Mouse (Mus musculus) left cerebral cortex, postnatal 25 days (tissue): Measurements from ENCODE around the gene Gripap1. TPM values are rescaled to one million over a fixed set of nuclear protein-coding genes. Genes with fewer than 3 reads are reported as not detected.
A peak's percentile ranks its signal among the peaks of the same experiment; 100 is the strongest.
"Not testable (repeated sequence)": the region's sequence is repeated elsewhere in the genome, so short reads cannot be mapped to it uniquely, and the experiment has no call there.

Experiments used
- DNase-seq, 2 experiments: peaks; one replicate each; pipeline ENCODE4 v3.0.0; 2022; ENCODE audit warnings: low spot score in 2 of 2, mixed read lengths in 1 of 2
- intact Hi-C: fragments of 180-260 bp; cut with DNase I; formaldehyde crosslinking; loops from one replicate; pipeline ENCODE4 v1.15.1; 2025
- total RNA-seq, 2 experiments: library from RNA; stranded (reverse); gene quantifications; 2 replicates each; pipeline ENCODE4 v1.2.3; 2021

Gripap1 gene
- total RNA-seq, 2 experiments from 2014 or later: 99.6 to 105 TPM

DNA sequence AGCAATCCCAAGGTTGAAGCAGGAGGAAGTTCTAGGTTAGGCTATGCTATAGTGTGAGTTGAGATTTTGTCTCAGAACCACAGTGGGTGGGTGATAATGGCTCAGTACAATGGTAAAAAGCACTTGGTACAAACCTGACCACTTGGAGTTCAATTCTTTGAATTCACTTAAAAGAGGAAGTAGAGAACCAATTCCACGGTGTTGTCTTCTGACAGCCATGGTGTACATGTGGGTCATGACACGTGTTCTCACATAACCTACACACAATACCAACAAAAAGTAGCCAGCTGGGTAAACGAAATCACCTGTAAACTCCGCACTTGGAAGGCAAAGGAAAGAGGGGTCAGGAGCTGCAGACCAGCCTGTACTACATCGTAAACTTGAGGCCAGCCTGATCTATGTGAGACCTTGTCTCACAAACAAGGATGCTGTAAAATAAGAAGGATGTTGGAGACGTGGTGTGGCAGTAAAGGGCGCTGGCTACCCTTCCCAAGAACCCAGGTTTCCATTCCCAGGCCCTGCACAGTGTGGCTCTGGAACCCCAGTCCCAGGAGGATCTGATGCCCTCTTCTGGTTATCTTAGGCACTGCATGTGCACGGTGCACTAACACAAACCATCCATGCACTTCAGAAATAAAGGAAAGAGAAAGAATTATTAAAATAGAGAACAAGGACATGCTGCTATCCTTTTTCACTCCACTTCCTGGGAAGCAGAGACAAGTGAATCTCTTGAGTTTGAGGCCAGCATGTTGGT, 13.1 kb upstream of the Gripap1 start:
- intact Hi-C loops: no loop called here
- DNase-seq: peak; percentile 22 to 54

GRCm38 (mm10) chrX:7778450-7779244, 10.9 kb upstream of the Gripap1 start:
- intact Hi-C loops: no loop called here
- no peak for DNase-seq

- intact Hi-C loops: no loop called here
- no peak for DNase-seq
Observed at GRCm38 (mm10) chrX:7779294-7779693, 10.3 kb upstream of the Gripap1 start.

DNA sequence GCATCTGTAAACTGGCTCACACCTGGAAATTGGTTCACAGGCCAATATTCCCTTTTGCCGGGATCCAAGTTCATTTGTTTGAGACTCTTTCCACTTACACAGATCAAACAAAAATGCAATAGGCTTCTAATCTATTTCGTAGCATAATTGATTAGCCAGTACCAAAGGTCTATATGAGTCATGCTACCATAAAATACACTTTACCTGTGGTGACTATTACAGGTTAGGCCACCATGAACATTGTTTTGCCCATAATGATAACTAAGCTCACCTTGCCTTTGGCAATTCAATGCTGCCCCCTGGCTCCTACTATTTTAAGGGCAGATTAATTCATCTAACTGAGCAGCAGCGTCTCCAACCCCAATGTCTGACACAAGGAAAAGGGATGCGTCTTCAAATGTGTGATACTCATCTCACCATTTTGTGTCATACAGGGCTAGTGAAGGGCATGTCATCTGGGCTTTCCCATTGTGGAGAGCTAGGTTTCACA, 6.9 kb upstream of the Gripap1 start:
- intact Hi-C loops: no loop called here
- DNase-seq: no peak

DNA sequence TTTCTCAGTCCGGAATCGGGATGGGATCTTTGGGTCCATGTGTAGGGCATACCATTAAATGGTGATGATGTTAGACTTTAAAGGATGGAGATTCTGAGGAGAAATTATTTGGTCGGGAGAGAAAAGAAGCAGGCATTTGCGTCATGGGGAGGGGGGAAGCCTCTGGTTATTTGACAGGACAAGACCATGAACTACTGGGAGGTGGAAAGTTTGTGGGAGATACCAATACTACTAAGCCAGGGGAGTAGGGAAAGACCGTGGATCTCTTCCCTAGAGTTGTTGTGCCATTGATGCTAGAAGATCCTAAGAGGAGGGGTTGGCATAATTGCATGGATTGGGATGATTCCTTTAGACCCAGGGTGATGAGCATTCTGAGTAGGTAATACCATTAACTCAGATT, 744 bp downstream of the Gripap1 start:
- DNase-seq: peak in 1 of 2 experiments; percentile 15
- intact Hi-C loops: loop anchor here (2.0 kb wide), 1 partner anchor 26 kb away; no protein-coding TSS in a partner anchor

DNA sequence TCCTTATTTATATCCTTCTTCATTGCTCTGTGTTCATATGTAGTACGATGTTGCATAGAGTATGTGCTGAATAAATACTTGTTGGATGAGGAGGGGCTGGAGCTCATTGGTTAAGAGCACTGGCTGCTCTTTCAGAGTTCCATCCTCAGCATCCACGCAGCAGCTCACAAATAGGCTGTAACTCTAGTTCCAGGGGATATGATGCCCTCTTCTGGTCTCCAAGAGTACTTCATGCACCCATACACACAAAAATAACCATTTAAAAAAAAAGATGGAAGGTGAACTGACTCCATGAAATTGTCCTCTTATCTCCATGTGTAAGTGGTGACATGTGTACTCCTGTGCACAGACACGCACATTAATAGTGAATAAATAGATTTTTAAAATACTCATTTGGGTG, 3.8 kb downstream of the Gripap1 start:
- intact Hi-C loops: no loop called here

DNA sequence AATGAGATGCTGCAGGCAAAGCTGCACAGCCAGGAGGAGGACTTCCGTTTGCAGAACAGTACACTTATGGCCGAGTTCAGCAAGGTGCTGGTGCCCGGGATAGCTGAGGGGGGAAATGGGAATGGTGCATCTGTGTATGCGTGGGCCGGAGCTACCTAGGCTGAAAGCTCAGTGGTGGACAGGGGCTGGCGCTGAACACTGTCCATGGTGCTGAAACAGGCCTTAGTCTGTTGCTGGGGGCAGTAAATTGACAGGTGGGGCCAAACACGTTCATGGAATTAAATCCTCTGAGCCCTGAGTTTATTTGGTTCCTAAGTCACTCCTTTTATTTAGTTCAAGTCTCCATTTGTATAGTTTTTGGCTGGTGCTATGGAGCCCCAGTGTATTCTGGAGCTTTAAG, 5.5 kb downstream of the Gripap1 start:
- DNase-seq: no peak
- intact Hi-C loops: no loop called here

More for the DNA sequence above, 3.8 kb downstream of the Gripap1 start:
- DNase-seq: peak in 1 of 2 experiments; percentile 10

DNA sequence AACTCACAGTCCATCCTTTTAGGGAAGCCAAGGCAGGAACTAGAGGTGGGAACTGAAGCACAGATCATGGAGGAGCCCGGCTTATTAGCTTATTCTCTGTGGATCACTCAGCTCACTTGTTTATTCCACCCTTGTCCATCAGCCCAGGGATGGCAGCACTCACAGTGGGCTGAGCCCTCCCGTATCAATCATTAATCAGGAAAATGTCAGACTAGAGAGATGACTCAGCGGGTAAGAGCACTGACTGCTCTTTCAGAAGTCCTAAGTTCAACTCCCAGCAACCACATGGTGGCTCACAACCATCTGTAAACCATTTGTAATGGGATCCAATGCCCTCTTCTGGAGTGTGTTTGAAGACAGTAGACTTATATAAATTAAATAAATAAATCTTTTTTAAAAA, 7.8 kb downstream of the Gripap1 start:
- intact Hi-C loops: no loop called here
- DNase-seq: no peak

GRCm38 (mm10) chrX:7802157-7802556, 12.6 kb downstream of the Gripap1 start:
- DNase-seq, intact Hi-C loops: not testable (repeated sequence)

GRCm38 (mm10) chrX:7815016-7815415, 25.5 kb downstream of the Gripap1 start:
- intact Hi-C loops: not testable (repeated sequence)
- peak in 1 of 2 experiments; percentile 13 for DNase-seq

DNA sequence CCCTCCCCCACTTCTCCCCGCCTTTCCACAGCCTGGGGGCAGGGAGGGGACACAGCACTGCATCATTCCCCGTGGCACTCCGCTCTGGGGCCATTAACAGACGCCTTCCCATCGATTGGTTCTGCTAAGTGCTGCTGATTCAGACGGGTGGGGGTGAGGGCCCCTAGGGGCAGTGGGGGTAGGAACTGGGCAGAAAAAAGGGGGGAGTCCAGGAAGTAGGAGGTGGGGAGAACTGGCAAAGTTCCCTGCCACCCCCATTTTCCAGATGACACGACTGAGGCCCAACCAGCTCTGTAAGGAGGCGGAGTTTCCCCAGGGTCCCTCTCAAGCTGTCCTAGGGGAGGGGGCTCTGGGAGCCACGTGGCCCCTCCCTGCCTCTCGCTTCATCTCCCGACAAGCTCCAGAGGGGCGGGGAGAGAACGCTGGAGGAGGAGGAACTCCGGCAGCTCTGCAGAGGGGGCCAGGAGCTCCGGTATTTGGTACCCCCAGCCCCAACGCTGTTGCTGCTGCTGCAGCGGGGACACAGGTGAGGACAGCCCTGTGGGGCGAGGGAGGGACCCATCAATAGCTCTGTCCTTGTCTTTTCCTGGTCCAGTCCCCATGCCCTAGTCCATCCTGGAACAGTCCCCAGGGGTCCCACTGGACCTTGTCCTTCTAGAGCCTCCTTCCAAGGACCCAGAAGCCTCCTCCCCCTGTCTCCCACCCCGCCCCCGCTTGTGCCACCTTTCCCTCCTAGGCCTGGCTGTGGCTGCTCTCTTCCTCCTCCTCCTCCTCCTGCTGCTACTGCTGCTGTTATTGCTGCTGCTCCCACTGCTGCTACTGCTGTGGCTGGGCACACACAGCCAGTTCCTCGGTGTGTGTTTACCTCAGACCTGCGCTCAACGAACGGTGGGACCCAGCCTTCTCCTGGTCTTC, 32.6 kb downstream of the Gripap1 start, which contains the start of gene Kcnd1:
Gene Kcnd1, plus strand, starts transcription at position 425 of the 915 bp plus-strand sequence.
- peak; percentile 34 to 41 for DNase-seq
- intact Hi-C loops: no loop called here

DNA sequence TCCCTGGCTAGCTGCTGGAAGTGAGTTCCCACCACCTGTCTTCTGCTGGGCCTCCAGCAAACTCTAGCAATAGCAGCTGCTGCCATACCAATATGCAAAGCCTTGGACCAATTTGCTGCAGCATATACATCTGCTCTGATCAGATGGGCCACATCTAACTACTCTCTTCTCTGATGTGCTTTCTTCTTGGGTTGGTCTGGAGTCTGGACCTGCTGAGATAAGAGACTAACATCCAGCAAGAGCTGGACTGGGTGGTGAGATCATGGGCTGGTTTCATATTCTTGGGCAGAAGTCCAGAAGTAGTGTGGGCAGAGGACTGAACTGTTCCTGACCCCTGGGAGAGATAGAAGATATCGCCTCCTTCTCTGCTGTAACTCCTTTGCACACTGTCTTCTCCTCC, 47.6 kb downstream of the Gripap1 start:
- no peak for DNase-seq

DNA sequence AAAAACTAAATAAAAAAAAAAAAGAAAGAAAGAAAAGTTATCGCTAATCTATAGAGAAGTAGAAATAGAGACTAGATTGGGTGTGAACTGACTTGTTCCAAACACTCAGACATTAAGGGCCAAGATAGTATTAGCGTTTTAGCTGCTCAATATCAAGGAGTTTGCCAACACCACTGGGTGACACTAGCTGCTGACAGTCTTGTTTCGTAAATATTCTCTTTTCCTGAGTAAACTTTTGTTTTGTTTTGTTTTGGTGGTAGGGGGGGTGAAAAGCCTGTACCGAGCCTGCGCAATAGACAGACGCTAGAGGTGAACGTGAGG, 51.2 kb downstream of the Gripap1 start:
- intact Hi-C loops: loop anchor here (5.0 kb wide), 1 partner anchor 36 kb away; the partner anchor contains the start of gene Pim2
- no peak for DNase-seq

More for the DNA sequence above, 47.6 kb downstream of the Gripap1 start:
- intact Hi-C loops: no loop called here

DNA sequence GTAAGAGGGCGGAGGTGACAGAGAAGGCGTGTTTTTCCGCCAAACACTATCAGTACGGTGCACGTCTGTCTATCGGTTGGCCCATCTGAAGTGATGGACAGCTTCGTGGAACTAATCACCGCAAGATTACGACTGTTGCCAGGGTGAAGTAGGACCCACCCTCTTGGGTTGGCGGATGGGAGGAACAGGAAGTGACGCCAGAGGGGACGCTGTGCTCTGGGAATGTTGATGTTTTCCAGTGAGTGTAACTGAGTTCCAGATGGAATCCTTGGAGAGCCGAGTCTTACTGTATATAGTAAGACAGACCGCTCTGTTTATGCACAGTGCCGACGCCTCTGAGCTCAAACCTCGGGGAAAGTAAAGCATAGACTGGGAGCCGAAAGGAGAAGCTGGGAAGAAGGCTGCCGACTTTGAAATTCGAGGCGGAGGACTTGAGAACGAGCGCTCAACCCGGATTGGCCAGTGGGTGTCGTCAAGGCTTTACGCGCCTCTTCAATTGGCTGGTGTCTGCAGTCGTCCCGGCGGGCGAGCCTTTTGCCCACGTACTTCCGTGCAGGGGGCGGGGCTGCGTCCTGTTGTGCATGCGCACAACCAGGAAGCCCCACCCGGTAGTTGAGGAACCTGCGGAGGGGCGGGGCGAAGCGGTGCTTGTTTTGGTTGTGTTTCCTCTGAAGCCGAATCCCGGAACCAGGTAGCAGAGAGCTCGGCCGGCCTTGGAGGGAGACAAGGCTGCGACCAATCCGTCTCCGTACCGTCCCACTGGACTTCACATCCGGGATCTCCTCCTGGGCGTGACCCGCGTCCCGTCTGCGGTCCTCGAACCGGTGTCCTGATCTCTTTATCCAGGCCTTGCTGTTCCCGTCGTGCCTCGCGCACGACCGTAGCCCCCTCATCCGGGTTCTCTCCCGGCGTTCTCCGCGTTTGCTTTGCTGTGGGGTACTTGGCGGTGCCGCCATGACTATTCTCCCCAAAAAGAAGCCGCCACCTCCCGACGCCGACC, 51.9 kb downstream of the Gripap1 start, which contains the start of gene Otud5:
Gene Otud5, plus strand, starts transcription at position 202 of the 1,000 bp plus-strand sequence.
- intact Hi-C loops: loop anchor here (5.0 kb wide), 1 partner anchor 36 kb away; the partner anchor contains the start of gene Pim2

DNA sequence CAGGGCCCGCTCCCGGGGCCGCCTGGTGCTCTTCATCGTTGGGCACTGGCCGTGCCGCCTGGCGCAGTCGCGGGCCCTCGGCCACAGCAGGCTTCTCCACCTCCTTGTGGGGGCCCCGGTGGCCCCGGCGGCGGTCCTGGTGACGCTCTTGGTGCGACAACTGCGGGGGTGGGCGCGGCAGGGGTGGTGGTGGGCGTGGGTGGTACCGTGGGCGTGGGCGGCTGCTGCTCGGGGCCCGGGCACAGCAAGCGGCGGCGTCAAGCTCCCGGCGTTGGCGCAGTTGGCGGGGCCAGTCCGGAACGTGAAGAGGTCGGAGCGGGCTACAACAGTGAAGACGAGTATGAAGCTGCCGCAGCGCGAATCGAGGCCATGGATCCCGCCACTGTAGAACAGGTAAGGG, 52.8 kb downstream of the Gripap1 start:
- intact Hi-C loops: loop anchor here (5.0 kb wide), 1 partner anchor 35 kb away; the partner anchor contains the start of gene Pim2
- DNase-seq: peak in 1 of 2 experiments; percentile 12

More for the DNA sequence above, 51.9 kb downstream of the Gripap1 start, which contains the start of gene Otud5:
- peak; percentile 92 to 97 for DNase-seq

- intact Hi-C loops: no loop called here
- DNase-seq: peak in 1 of 2 experiments; percentile 14
Observed at GRCm38 (mm10) chrX:7847845-7848244, 58.3 kb downstream of the Gripap1 start.

- peak; percentile 20 to 42 for DNase-seq
- intact Hi-C loops: no loop called here
Observed at GRCm38 (mm10) chrX:7854578-7854977, 65.0 kb downstream of the Gripap1 start.

DNA sequence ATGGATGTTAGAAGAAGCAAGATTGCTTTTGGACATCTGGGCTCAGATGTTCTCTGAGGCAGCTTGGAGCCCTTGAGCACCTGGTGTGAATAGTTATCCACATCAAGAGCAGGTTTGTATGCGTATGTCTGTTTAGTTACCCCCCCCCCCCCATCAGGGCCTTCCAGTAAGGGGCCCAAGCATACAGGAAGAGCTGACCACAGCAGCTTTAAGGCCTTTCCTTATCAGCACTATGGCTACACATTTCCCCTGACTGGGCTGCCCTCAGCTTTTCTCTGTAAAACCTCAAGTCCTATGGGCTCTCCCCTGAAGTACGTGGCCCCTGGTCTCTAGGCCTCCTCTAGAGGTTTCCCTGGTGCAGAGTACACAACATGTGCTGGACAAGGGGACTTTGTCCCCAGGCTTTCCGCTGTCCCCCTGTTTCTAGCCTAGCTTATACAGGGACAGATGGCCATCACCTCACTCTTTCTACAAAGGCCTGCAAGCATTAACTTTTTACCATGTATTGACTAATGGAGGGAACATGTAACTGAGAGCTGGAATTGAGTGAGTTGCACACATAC, 69.7 kb downstream of the Gripap1 start:
- DNase-seq: no peak
- intact Hi-C loops: no loop called here
